Comparison of ENCODE assay signal across 34 mouse cellular contexts in the genomic region with DNA sequence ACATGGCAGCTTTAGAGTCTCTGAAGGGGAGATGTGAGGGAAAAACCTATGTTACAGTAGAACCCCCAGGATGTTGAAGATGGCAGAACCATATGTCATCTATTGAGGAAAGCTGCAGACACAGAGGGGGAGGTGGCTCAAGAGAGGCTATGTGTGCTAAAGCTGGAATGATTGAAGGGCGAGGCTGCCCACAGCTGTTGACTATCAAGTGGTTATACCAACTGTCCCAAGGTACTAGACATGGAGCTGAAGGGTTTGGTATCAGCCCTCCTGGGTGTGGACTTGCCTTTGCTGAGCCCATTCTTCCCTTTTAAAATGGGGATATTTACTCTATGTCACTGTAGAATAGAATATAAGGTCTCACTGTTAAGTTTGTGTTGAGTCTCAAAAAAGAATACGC.
"Had no signal": no experiment of that assay in that cellular context is flagged by ENCODE, and none has a peak within 500 bp of the region (broad histone marks: within the 10 kb centered on the region; RNA-seq: fewer than 3 reads in every experiment).

No protein-coding gene starts in this region.

- H3K9me3 ChIP-seq: heart, embryonic 12.5 days; heart, embryonic 13.5 days; heart, embryonic 15.5 days; hindbrain, embryonic 10.5 days; hindbrain, embryonic 12.5 days; hindbrain, embryonic 13.5 days; hindbrain, embryonic 15.5 days; intestine, embryonic 15.5 days; kidney, embryonic 15.5 days had no signal

- H3K4me3 ChIP-seq: heart, embryonic 12.5 days; heart, embryonic 13.5 days; heart, embryonic 15.5 days; hindbrain, embryonic 10.5 days; hindbrain, embryonic 12.5 days; hindbrain, embryonic 13.5 days; hindbrain, embryonic 15.5 days; intestine, embryonic 15.5 days; kidney, embryonic 15.5 days; layer of hippocampus, adult 2 months; left cerebral cortex, adult 2 months had no signal

- H3K27ac ChIP-seq: heart, embryonic 13.5 days; heart, embryonic 15.5 days; hindbrain, embryonic 10.5 days; hindbrain, embryonic 12.5 days; hindbrain, embryonic 13.5 days; hindbrain, embryonic 14.5 days; hindbrain, embryonic 15.5 days; hindbrain, postnatal 0 days; intestine, embryonic 15.5 days; kidney, embryonic 15.5 days; kidney, postnatal 0 days; layer of hippocampus, adult 2 months; left cerebral cortex, adult 2 months had no signal

- H3K36me3 ChIP-seq: heart, embryonic 12.5 days; heart, embryonic 13.5 days; heart, embryonic 15.5 days; hindbrain, embryonic 10.5 days; hindbrain, embryonic 12.5 days; hindbrain, embryonic 13.5 days; hindbrain, embryonic 15.5 days; intestine, embryonic 15.5 days; kidney, embryonic 15.5 days had no signal

- H3K27me3 ChIP-seq: heart, embryonic 12.5 days; heart, embryonic 13.5 days; heart, embryonic 15.5 days; hindbrain, embryonic 12.5 days; hindbrain, embryonic 13.5 days; hindbrain, embryonic 15.5 days; intestine, embryonic 15.5 days had no signal

- H3K9ac ChIP-seq: heart, embryonic 12.5 days; heart, embryonic 13.5 days; heart, embryonic 15.5 days; hindbrain, embryonic 12.5 days; hindbrain, embryonic 13.5 days; hindbrain, embryonic 14.5 days; hindbrain, embryonic 15.5 days; intestine, embryonic 15.5 days; kidney, embryonic 15.5 days had no signal

- ATAC-seq: hindbrain, embryonic 16.5 days; hindbrain, postnatal 0 days; inflammation-experienced regulatory T-cells, adult 6 months; intestine, embryonic 15.5 days; intestine, embryonic 16.5 days; intestine, postnatal 0 days had no signal

- H3K4me1 ChIP-seq: heart, embryonic 12.5 days; heart, embryonic 13.5 days; heart, embryonic 15.5 days; hindbrain, embryonic 12.5 days; intestine, embryonic 15.5 days; kidney, embryonic 15.5 days had no signal

- H3K4me2 ChIP-seq: heart, embryonic 11.5 days; heart, embryonic 12.5 days; heart, embryonic 13.5 days; heart, embryonic 15.5 days; hindbrain, embryonic 12.5 days; hindbrain, embryonic 13.5 days; hindbrain, embryonic 14.5 days; hindbrain, embryonic 15.5 days; intestine, embryonic 15.5 days; kidney, embryonic 15.5 days had no signal

- DNase-seq: heart, postnatal 14 days; heart, postnatal 36 days; heart, postnatal 4 days; kidney, adult 11 months; kidney, adult 18-20 months; kidney, adult 2 months; kidney, adult 8-10 months; kidney, adult 9 months; kidney, postnatal 10 days; kidney, postnatal 14 days; kidney, postnatal 25 days; kidney, postnatal 36 days; kidney, postnatal 4 days; layer of hippocampus, adult 9-11 months; layer of hippocampus, postnatal 36 days had no signal
